Mouse (Mus musculus) ES-E14 (cell line): ENCODE data around the gene Acad12.

Source experiments
- CHD2 ChIP-seq: IDR thresholded peaks from 2 replicates; pipeline ENCODE4 v1.6.1; 2014; ENCODE audit warnings: mild to moderate bottlenecking, low read depth, low read length, inconsistent platforms
- HCFC1 ChIP-seq: IDR thresholded peaks from 2 replicates; pipeline ENCODE4 v1.6.1; 2012; ENCODE audit warnings: low read length, inconsistent platforms, borderline replicate concordance; ENCODE audit not compliant: insufficient read depth
- ZNF384 ChIP-seq: IDR thresholded peaks from 2 replicates; pipeline ENCODE4 v1.6.1; 2012; ENCODE audit warnings: low read depth, low read length, inconsistent platforms

- TF ChIP-seq CHD2 (no peak), HCFC1 (no peak), ZNF384 (no peak)
Measured at GRCm38 (mm10) chr5:121639601-121640000, 20.9 kb upstream of the Acad12 start.
